Mouse (Mus musculus): ENCODE data around the gene Eepd1. TPM values are rescaled to one million over a fixed set of nuclear protein-coding genes. Genes with fewer than 3 reads are reported as not detected.

The Eepd1 gene
- polyA plus RNA-seq, 1 experiment from 2014 or later: 19.7 TPM

DNA sequence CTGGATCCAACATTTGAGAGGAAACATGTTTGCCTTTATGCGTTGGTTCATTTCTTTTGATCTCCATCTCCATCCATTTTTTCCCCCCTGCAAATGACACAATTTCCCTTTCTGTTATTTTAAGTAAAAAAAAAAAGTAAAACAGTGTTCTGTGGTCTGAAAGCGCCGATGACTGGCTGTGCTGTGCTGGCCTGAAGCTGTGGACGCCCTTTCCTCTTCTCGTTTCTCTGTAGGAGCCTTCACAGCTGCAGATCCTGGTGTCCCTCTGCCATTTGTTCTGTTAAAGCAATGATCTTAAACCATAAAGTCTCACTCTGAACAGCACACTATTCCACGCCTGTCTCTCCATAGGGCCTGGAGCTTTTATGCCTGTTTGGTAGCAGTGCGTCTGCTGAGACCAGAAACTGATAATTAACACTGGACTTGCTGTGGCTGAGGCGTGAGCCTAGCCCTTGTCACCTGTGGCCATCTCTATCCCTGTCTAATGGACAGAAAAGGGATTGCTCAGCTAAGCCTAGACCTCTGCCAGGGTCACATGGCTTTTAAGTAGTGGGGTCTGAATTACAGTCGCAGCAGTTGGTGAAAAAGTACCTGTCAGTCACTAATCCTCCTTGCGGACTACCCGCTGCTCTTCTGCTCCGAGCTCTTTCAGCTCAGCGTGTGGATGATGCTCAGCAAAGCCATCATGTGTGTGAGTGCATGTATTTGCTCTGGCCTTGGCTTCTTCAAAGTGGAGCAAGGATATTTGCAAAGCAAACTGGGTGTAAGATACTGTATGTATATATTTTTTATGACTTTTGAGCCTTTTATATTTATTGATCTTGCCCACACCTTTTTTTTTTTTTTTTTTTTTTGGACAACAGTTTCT, 9.2 kb downstream of the Eepd1 start:
- Histone ChIP-seq H3K27me3 (no peaks in the 10 kb centered on the region), H3K4me3 (no peak overlapping the region), H3K4me1 (peaks cover 22% of the 10 kb centered on the region; the same call in 1 of the 2 replicates), H3K9me3 (no peaks in the 10 kb centered on the region), H3K9ac (no peak overlapping the region), H3K4me2 (replicated peaks) (no peak overlapping the region), H3K27ac (no peak overlapping the region; the same call in 1 of the 2 replicates), H3K36me3 (0 out of 2 replicates have a peak, but pooled peaks cover 3% of the 10 kb centered on the region)
- 57% methylated on average over 13 of the region's 13 CpGs for WGBS
- no peak for ATAC-seq (ENCODE audit: insufficient number of reproducible peaks, insufficient read depth, low FRiP score, low TSS enrichment)

GRCm38 (mm10) chr9:25493918-25494317, 12.6 kb downstream of the Eepd1 start:
- Histone ChIP-seq H3K4me3 (no peak overlapping the region), H3K4me2 (replicated peaks) (no peak overlapping the region), H3K9me3 (no peaks in the 10 kb centered on the region), H3K36me3 (0 out of 2 replicates have a peak, but pooled peaks cover 3% of the 10 kb centered on the region), H3K27ac (no peak overlapping the region), H3K27me3 (no peaks in the 10 kb centered on the region), H3K4me1 (peaks cover 10% of the 10 kb centered on the region; the same call in 1 of the 2 replicates), H3K9ac (no peak overlapping the region)
- WGBS: 91% methylated on average over 5 of the region's 5 CpGs
- no peak for ATAC-seq (ENCODE audit: insufficient number of reproducible peaks, insufficient read depth, low FRiP score, low TSS enrichment)

- 0 out of 2 replicates have a peak, but pooled peaks cover 3% of the 10 kb centered on the region for H3K4me1 ChIP-seq
- H3K9me3 ChIP-seq: no peaks in the 10 kb centered on the region
- no peak overlapping the region for H3K9ac ChIP-seq
- WGBS: 88% methylated on average over 10 of the region's 10 CpGs
- ATAC-seq (ENCODE audit: insufficient number of reproducible peaks, insufficient read depth, low FRiP score, low TSS enrichment): no peak
- no peaks in the 10 kb centered on the region for H3K27me3 ChIP-seq
- H3K4me3 ChIP-seq: no peak overlapping the region
- H3K27ac ChIP-seq: no peak overlapping the region
- H3K4me2 ChIP-seq (replicated peaks): no peak overlapping the region
- 0 out of 2 replicates have a peak, but pooled peaks cover 3% of the 10 kb centered on the region for H3K36me3 ChIP-seq
These were observed 14.3 kb downstream of the Eepd1 start for GRCm38 (mm10) chr9:25495601-25496000.

- Histone ChIP-seq H3K27ac (no peak overlapping the region), H3K9me3 (no peaks in the 10 kb centered on the region), H3K4me3 (no peak overlapping the region), H3K27me3 (no peaks in the 10 kb centered on the region), H3K4me2 (replicated peaks) (no peak overlapping the region), H3K9ac (no peak overlapping the region), H3K4me1 (0 out of 2 replicates have a peak, but pooled peaks cover 3% of the 10 kb centered on the region), H3K36me3 (0 out of 2 replicates have a peak, but pooled peaks cover 3% of the 10 kb centered on the region)
- ATAC-seq (ENCODE audit: insufficient number of reproducible peaks, insufficient read depth, low FRiP score, low TSS enrichment): no peak
- WGBS: 78% methylated on average over 4 of the region's 4 CpGs
These were observed 14.8 kb downstream of the Eepd1 start for GRCm38 (mm10) chr9:25496196-25496595.

DNA sequence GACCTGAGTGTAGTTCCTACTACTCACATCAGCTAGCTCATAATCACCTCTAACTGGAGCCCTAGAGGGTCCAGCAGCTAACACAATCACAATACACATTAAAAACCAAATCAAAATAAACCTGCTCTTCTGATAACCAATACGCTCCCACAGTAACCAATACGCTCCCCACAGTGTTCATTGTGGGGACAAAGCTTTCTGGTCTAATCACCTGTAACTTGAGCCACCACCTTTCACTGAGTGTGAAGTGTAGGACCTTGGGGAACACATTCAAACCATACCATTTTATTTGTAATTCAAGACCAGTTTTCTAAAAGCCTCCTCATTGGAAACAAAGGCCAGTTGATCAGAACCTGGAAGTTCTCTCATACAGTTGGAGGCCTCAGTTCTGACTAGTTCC, 15.4 kb downstream of the Eepd1 start:
- WGBS: 75% methylated on average over 2 of the region's 2 CpGs
- H3K4me2 ChIP-seq (replicated peaks): no peak overlapping the region
- 0 out of 2 replicates have a peak, but pooled peaks cover 3% of the 10 kb centered on the region for H3K4me1 ChIP-seq
- H3K36me3 ChIP-seq: 0 out of 2 replicates have a peak, but pooled peaks cover 3% of the 10 kb centered on the region
- no peak overlapping the region for H3K9ac ChIP-seq
- no peaks in the 10 kb centered on the region for H3K9me3 ChIP-seq
- no peak overlapping the region for H3K4me3 ChIP-seq
- H3K27ac ChIP-seq: no peak overlapping the region
- no peak for ATAC-seq (ENCODE audit: insufficient number of reproducible peaks, insufficient read depth, low FRiP score, low TSS enrichment)
- H3K27me3 ChIP-seq: no peaks in the 10 kb centered on the region

DNA sequence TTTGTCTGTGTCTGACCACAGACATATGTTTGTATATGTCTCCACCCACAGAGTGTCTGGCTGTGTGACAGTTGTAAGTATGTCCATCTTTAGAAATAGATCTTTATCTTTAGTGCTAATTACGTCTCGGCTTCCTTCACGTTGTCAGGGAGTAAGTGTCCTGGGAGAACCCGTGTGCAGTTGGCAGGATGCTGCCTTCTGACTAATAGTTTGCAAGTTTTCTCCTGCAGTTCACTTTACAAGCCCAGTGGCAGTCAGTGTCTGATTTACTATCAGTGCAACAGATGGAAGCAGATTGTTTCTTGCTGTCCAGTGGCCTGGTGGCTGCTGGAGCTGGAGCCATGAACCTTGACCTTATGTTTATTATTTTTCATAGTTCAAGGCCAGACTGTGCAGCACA, 17.4 kb downstream of the Eepd1 start:
- H3K4me1 ChIP-seq: 0 out of 2 replicates have a peak, but pooled peaks cover 3% of the 10 kb centered on the region
- H3K4me3 ChIP-seq: no peak overlapping the region
- H3K27ac ChIP-seq: no peak overlapping the region
- ATAC-seq (ENCODE audit: insufficient number of reproducible peaks, insufficient read depth, low FRiP score, low TSS enrichment): no peak
- H3K27me3 ChIP-seq: no peaks in the 10 kb centered on the region
- H3K9me3 ChIP-seq: no peaks in the 10 kb centered on the region
- 31% methylated on average over 4 of the region's 4 CpGs for WGBS
- H3K9ac ChIP-seq: no peak overlapping the region
- H3K36me3 ChIP-seq: 0 out of 2 replicates have a peak, but pooled peaks cover 3% of the 10 kb centered on the region
- no peak overlapping the region for H3K4me2 ChIP-seq (replicated peaks)

DNA sequence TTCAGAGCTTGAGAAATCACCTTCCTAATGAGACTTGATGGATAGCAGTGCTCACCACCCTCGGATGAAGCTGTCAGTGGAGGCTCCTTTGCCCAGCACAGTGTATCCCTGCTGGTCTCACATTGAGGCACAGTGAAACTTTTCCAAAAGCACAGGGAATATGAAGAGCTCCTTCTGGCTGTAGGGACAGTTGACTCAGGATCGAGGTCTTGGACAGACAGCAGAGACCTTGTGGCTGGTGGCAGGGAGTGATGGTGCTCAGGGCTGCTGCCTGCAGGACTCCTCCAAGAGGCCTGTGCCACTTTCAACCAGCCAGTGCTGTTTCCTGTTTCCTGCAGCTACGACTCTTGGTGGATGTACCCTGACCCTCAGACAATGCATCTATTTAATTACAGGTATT, 18.0 kb downstream of the Eepd1 start:
- Histone ChIP-seq H3K4me1 (peaks cover 5% of the 10 kb centered on the region), H3K4me3 (no peak overlapping the region), H3K27me3 (no peaks in the 10 kb centered on the region), H3K9ac (no peak overlapping the region), H3K9me3 (no peaks in the 10 kb centered on the region), H3K4me2 (replicated peaks) (no peak overlapping the region), H3K27ac (no peak overlapping the region), H3K36me3 (0 out of 2 replicates have a peak, but pooled peaks cover 1% of the 10 kb centered on the region)
- 36% methylated on average over 3 of the region's 3 CpGs for WGBS
- no peak for ATAC-seq (ENCODE audit: insufficient number of reproducible peaks, insufficient read depth, low FRiP score, low TSS enrichment)

DNA sequence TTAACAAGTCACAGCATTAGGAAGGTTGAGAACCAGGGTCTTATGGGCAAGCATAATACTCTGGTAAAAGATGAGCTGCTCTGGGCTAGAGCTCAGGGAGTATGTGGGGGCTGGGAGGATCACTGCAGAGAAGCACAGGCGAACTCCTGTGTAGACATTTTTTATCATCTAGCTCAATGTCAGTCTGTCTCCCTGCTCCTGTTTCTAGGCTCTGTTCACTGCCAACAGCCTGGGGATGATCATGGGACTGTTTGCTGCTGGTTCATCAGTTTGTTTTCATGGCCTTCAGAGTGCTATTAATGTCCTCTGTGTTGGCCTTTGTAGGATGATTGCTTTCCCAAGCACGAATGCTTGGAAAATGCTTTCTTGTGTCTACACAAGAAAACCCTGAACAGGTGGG, 18.7 kb downstream of the Eepd1 start:
- Histone ChIP-seq H3K27me3 (no peaks in the 10 kb centered on the region), H3K4me1 (peaks cover 13% of the 10 kb centered on the region), H3K4me3 (no peak overlapping the region), H3K9ac (no peak overlapping the region), H3K36me3 (no peaks in the 10 kb centered on the region), H3K4me2 (replicated peaks) (no peak overlapping the region), H3K9me3 (no peaks in the 10 kb centered on the region), H3K27ac (no peak overlapping the region)
- 79% methylated on average over 2 of the region's 2 CpGs for WGBS
- no peak for ATAC-seq (ENCODE audit: insufficient number of reproducible peaks, insufficient read depth, low FRiP score, low TSS enrichment)

- Histone ChIP-seq H3K27me3 (no peaks in the 10 kb centered on the region), H3K4me1 (peaks cover 14% of the 10 kb centered on the region), H3K4me2 (replicated peaks) (no peak overlapping the region), H3K9me3 (no peaks in the 10 kb centered on the region), H3K4me3 (no peak overlapping the region), H3K27ac (no peak overlapping the region), H3K36me3 (no peaks in the 10 kb centered on the region), H3K9ac (no peak overlapping the region)
- WGBS: 85% methylated on average over 3 of the region's 3 CpGs
- ATAC-seq (ENCODE audit: insufficient number of reproducible peaks, insufficient read depth, low FRiP score, low TSS enrichment): no peak
These were observed 27.5 kb downstream of the Eepd1 start for GRCm38 (mm10) chr9:25508825-25509224.

DNA sequence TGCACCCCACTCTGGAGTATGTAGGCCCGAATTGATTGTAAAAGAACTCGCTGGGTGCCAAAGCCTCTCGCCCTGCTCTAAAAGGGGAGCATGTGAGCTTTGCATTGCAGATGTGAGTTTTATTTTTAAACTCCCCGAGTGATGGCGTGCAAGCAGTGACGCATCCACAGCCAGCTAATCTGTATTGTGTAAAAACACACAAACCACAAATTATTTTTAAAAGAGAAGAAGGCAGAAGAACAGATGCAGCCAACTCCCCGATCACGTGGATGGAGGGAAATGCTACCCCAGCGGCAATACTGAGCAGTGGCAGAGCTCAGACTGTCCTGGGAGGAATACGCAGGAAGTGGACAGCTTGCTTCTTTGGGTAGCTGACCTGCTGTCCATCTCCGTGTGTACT, 29.2 kb downstream of the Eepd1 start:
- no peak for ATAC-seq (ENCODE audit: insufficient number of reproducible peaks, insufficient read depth, low FRiP score, low TSS enrichment)
- WGBS: 83% methylated on average over 11 of the region's 11 CpGs

GRCm38 (mm10) chr9:25513050-25513449, 31.7 kb downstream of the Eepd1 start:
- WGBS: 68% methylated on average over 2 of the region's 2 CpGs
- Histone ChIP-seq H3K9ac (no peak overlapping the region), H3K4me2 (replicated peaks) (no peak overlapping the region), H3K36me3 (no peaks in the 10 kb centered on the region), H3K4me3 (no peak overlapping the region), H3K27ac (no peak overlapping the region), H3K27me3 (no peaks in the 10 kb centered on the region), H3K9me3 (no peaks in the 10 kb centered on the region), H3K4me1 (peaks cover 7% of the 10 kb centered on the region)
- no peak for ATAC-seq (ENCODE audit: insufficient number of reproducible peaks, insufficient read depth, low FRiP score, low TSS enrichment)

More for the DNA sequence above, 29.2 kb downstream of the Eepd1 start:
- no peaks in the 10 kb centered on the region for H3K36me3 ChIP-seq
- no peaks in the 10 kb centered on the region for H3K9me3 ChIP-seq
- H3K9ac ChIP-seq: no peak overlapping the region
- no peak overlapping the region for H3K4me2 ChIP-seq (replicated peaks)
- no peaks in the 10 kb centered on the region for H3K4me1 ChIP-seq
- no peaks in the 10 kb centered on the region for H3K27me3 ChIP-seq
- no peak overlapping the region for H3K4me3 ChIP-seq
- no peak overlapping the region for H3K27ac ChIP-seq

GRCm38 (mm10) chr9:25513556-25513955, 32.2 kb downstream of the Eepd1 start:
- no peak overlapping the region for H3K4me2 ChIP-seq (replicated peaks)
- H3K9me3 ChIP-seq: no peaks in the 10 kb centered on the region
- ATAC-seq (ENCODE audit: insufficient number of reproducible peaks, insufficient read depth, low FRiP score, low TSS enrichment): no peak
- no peaks in the 10 kb centered on the region for H3K27me3 ChIP-seq
- 82% methylated on average over 3 of the region's 3 CpGs for whole genome bisulfite sequencing
- peaks cover 9% of the 10 kb centered on the region for H3K4me1 ChIP-seq
- no peak overlapping the region for H3K4me3 ChIP-seq
- no peak overlapping the region for H3K27ac ChIP-seq
- no peaks in the 10 kb centered on the region for H3K36me3 ChIP-seq
- H3K9ac ChIP-seq: no peak overlapping the region
